Mouse (Mus musculus): Measurements from ENCODE around the gene Whrn. TPM values are rescaled to one million over a fixed set of nuclear protein-coding genes. Genes with fewer than 3 reads are reported as not detected.

The Whrn gene
- polyA plus RNA-seq, 2 experiments, result 6.6 to 34.3 TPM

DNA sequence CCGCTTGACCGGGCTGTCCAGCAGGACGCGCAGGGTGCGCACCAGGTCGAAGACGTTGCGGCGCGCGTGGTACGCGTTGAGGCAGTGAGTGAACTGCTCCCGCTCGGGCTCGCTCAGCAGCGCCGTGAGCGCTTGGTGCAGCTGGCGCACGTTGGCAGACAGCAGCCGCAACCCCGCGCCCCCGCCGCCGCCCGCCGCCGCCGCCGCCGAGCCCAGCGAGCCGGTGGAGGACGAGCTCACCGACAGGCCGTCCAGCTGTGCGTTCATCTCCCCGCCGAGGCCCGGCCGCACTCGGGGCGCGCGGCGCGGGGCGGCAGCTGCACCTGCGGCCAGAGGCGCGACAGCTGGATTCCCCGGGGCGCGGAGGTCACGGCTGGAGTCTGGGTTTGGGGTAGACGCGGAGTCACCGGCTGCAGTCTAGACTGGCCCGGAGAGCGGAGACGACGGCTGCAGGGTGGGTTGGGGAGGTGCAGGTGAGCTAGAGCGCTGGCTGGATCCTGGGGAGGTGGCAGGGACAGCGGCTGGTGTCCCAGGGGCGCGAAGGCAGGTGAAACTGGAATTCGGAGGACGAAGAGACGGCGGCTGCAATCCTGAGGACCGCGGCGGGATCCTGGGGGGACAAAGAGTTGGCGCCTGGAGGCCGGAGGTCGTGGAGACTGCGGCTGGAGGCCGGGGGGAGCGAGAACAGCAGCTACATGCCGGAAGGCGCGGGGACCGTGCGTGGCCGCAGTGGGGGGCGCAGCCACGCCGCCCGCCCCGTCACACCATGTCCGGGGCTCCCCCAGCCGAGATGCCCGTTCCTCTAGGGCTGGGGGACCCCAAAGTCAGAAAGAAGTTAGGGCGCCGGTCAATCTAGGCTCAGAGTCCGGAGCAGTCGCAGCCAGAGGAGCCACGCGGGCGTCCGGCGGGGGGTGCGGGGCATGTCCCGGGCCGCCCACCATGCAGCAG, 550 bp downstream of the Whrn start:
- peak overlapping the region; percentile 93 for H3K4me2 ChIP-seq (replicated peaks; ENCODE audit: low read depth, low read length, severe bottlenecking)
- peak; percentile 45 for ATAC-seq (ENCODE audit: low FRiP score, low read depth)
- H3K36me3 ChIP-seq (ENCODE audit: control insufficient read depth, insufficient read depth, low read length), result no peaks in the 10 kb centered on the region
- H3K27ac ChIP-seq (replicated peaks; ENCODE audit: low read depth, low read length), result peak overlapping the region; percentile 68; the same call in 1 of the 2 replicates
- under 1% methylated on average over 75 of the region's 107 CpGs for WGBS
- H3K9me3 ChIP-seq (ENCODE audit: control insufficient read depth, low read length), result no peaks in the 10 kb centered on the region
- H3K4me1 ChIP-seq (ENCODE audit: control insufficient read depth, insufficient read depth, low read length), result peaks cover 24% of the 10 kb centered on the region
- peak overlapping the region; percentile 80 for H3K4me3 ChIP-seq (replicated peaks; ENCODE audit: low read length)
- H3K27me3 ChIP-seq (ENCODE audit: control insufficient read depth, insufficient read depth, low read length), result 0 out of 2 replicates have a peak, but pooled peaks cover 4% of the 10 kb centered on the region
- H3K9ac ChIP-seq (ENCODE audit: low read depth, low read length, severe bottlenecking), result peak overlapping the region; percentile 78
- no peak for TF ChIP-seq POLR2A (IDR thresholded peaks at IDR 0.05; ENCODE audit: borderline replicate concordance, extremely low read depth, insufficient read depth, insufficient read length)
- DNase-seq (ENCODE audit: low spot score), result peak; percentile 68

DNA sequence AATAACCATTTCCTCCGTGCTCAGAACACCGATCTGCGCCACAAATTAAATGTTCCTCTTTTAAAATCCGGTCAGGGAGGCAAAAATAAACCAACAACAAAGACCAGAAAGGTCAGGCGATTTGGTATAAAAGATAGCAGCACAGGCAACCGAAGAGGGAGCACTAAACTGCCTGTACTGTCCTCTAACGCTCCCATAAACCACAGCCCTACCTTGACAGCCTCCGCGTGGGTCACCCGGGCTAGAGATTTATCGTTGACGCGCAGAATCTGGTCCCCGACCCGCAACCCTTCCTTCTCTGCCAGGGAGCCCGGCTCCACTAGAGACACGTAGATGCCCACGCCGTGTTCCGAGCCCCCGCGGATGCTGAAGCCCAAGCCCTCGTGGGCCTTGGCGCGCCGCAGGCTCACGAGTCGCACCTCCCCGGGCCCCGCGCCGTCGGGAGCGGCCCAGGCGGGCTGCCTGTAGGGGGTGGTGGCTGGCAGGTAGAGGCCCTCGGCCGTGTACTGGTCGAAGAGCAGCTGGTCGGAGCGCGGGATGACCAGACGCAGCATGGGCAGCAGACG, 1.3 kb downstream of the Whrn start:
- Histone ChIP-seq H3K27ac (replicated peaks; ENCODE audit: low read depth, low read length) (no peak overlapping the region), H3K36me3 (ENCODE audit: control insufficient read depth, insufficient read depth, low read length) (no peaks in the 10 kb centered on the region), H3K9ac (ENCODE audit: low read depth, low read length, severe bottlenecking) (peak overlapping the region; percentile 78), H3K9me3 (ENCODE audit: control insufficient read depth, low read length) (no peaks in the 10 kb centered on the region), H3K4me2 (replicated peaks; ENCODE audit: low read depth, low read length, severe bottlenecking) (peak overlapping the region; percentile 93), H3K27me3 (ENCODE audit: control insufficient read depth, insufficient read depth, low read length) (0 out of 2 replicates have a peak, but pooled peaks cover 4% of the 10 kb centered on the region), H3K4me3 (replicated peaks; ENCODE audit: low read length) (peak overlapping the region; percentile 80), H3K4me1 (ENCODE audit: control insufficient read depth, insufficient read depth, low read length) (peaks cover 24% of the 10 kb centered on the region)
- WGBS, result 2% methylated on average over 42 of the region's 43 CpGs
- ATAC-seq (ENCODE audit: low FRiP score, low read depth) (0 out of 2 replicates have a peak, but pooled peaks have one; percentile 2), DNase-seq (ENCODE audit: low spot score) (no peak)
- no peak for TF ChIP-seq POLR2A (IDR thresholded peaks at IDR 0.05; ENCODE audit: borderline replicate concordance, extremely low read depth, insufficient read depth, insufficient read length)

DNA sequence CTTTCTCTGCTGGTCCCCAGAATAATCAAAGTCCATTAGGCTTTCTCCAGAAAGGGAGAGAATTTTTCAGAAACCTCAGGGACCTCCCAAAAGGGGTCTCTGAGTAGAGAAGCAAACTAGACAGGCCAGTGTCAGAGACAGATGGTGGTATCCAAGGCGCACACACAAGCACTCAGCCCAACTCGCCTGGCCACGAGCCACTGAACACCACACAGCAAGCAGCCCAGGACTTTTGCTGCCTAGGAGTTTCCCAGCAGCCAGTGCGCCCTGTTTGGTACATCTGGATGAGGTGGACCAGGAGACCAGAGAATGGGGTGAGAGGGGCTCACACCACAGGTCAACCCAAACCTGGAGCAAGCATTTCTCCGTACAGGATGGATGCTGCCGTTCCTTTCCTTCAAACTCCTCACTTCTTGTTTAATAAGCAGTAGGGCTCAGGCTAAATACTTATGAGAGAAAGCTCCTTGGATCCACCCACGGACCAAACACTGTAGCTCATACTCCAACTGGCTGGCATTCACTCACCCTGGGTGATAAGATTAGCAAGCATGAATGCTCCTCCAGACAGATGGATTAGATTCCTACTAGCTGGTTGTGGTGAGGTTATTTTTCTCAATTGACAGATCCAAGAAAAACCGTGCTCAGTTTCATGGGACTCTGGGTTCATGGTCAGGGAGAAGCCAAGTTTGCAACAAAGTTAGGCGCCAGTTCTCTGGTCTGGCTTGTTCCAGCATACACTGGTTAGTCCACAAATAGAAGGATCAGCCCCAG, 2.3 kb downstream of the Whrn start:
- H3K9ac ChIP-seq (ENCODE audit: low read depth, low read length, severe bottlenecking), result peak overlapping the region; percentile 16; the same call in 1 of the 2 replicates
- no peak for TF ChIP-seq POLR2A (IDR thresholded peaks at IDR 0.05; ENCODE audit: borderline replicate concordance, extremely low read depth, insufficient read depth, insufficient read length)
- 47% methylated on average over 9 of the region's 9 CpGs for WGBS
- 0 out of 2 replicates have a peak, but pooled peaks cover 4% of the 10 kb centered on the region for H3K27me3 ChIP-seq (ENCODE audit: control insufficient read depth, insufficient read depth, low read length)
- DNase-seq (ENCODE audit: low spot score) (no peak), ATAC-seq (ENCODE audit: low FRiP score, low read depth) (no peak)
- no peaks in the 10 kb centered on the region for H3K9me3 ChIP-seq (ENCODE audit: control insufficient read depth, low read length)
- H3K36me3 ChIP-seq (ENCODE audit: control insufficient read depth, insufficient read depth, low read length), result no peaks in the 10 kb centered on the region
- H3K27ac ChIP-seq (replicated peaks; ENCODE audit: low read depth, low read length), result no peak overlapping the region
- peaks cover 24% of the 10 kb centered on the region for H3K4me1 ChIP-seq (ENCODE audit: control insufficient read depth, insufficient read depth, low read length)
- peak overlapping the region; percentile 93 for H3K4me2 ChIP-seq (replicated peaks; ENCODE audit: low read depth, low read length, severe bottlenecking)
- peak overlapping the region; percentile 80 for H3K4me3 ChIP-seq (replicated peaks; ENCODE audit: low read length)

DNA sequence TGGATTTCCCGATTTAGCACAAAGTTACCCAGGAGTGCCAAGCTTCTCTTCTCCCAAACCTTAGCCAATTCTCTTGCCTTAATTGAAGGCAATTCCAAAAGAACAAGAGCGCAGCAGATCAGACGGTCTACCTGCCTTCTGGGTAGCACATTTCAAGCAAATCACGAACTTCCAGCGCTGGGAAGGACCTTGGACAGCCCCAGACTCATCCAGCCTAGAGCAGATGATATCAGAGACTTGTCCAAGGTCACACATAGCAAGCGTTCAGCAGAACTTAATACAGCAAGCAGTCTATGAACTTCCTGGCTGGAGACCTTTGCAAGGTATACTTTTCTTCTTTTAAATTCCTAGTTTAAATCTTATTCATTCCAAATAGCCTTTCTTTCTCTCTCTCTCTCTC, 4.3 kb downstream of the Whrn start:
- no peak overlapping the region for H3K27ac ChIP-seq (replicated peaks; ENCODE audit: low read depth, low read length)
- 75% methylated on average over 6 of the region's 6 CpGs for WGBS
- DNase-seq (ENCODE audit: low spot score), result no peak

DNA sequence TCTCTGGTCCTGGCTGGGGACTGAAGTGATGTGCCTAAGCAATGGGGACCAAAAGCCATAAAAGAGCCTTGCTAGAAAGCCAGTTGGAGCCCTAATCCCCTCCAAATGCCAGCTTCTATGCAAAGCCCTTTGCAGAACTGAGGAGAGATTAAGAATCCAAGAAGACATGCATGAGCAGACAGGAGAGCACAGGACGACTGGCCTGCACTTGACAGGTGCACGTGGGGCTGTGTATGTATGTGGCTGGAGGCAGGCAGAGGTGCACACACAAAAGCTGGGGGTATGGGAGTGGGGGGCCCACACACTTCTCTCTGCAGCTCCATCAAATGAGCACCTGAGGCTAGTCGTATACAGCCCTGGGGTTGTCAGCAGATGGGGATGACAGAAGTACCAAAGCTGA, 5.6 kb downstream of the Whrn start:
- 64% methylated on average over 3 of the region's 3 CpGs for WGBS
- TF ChIP-seq POLR2A (IDR thresholded peaks at IDR 0.05; ENCODE audit: borderline replicate concordance, extremely low read depth, insufficient read depth, insufficient read length), result no peak
- H3K27ac ChIP-seq (replicated peaks; ENCODE audit: low read depth, low read length), result no peak overlapping the region

More for the DNA sequence above, 4.3 kb downstream of the Whrn start:
- no peak overlapping the region for H3K4me3 ChIP-seq (replicated peaks; ENCODE audit: low read length)
- no peak overlapping the region for H3K4me2 ChIP-seq (replicated peaks; ENCODE audit: low read depth, low read length, severe bottlenecking)
- H3K27me3 ChIP-seq (ENCODE audit: control insufficient read depth, insufficient read depth, low read length), result 0 out of 2 replicates have a peak, but pooled peaks cover 4% of the 10 kb centered on the region
- no peak for ATAC-seq (ENCODE audit: low FRiP score, low read depth)
- H3K9ac ChIP-seq (ENCODE audit: low read depth, low read length, severe bottlenecking), result no peak overlapping the region
- no peak for TF ChIP-seq POLR2A (IDR thresholded peaks at IDR 0.05; ENCODE audit: borderline replicate concordance, extremely low read depth, insufficient read depth, insufficient read length)
- H3K9me3 ChIP-seq (ENCODE audit: control insufficient read depth, low read length), result no peaks in the 10 kb centered on the region
- peaks cover 27% of the 10 kb centered on the region for H3K4me1 ChIP-seq (ENCODE audit: control insufficient read depth, insufficient read depth, low read length)
- H3K36me3 ChIP-seq (ENCODE audit: control insufficient read depth, insufficient read depth, low read length), result no peaks in the 10 kb centered on the region

More for the DNA sequence above, 5.6 kb downstream of the Whrn start:
- 0 out of 2 replicates have a peak, but pooled peaks cover 4% of the 10 kb centered on the region for H3K27me3 ChIP-seq (ENCODE audit: control insufficient read depth, insufficient read depth, low read length)
- no peaks in the 10 kb centered on the region for H3K9me3 ChIP-seq (ENCODE audit: control insufficient read depth, low read length)
- no peaks in the 10 kb centered on the region for H3K36me3 ChIP-seq (ENCODE audit: control insufficient read depth, insufficient read depth, low read length)
- H3K4me3 ChIP-seq (replicated peaks; ENCODE audit: low read length), result no peak overlapping the region
- ATAC-seq (ENCODE audit: low FRiP score, low read depth) (no peak), DNase-seq (ENCODE audit: low spot score) (no peak)
- peaks cover 23% of the 10 kb centered on the region for H3K4me1 ChIP-seq (ENCODE audit: control insufficient read depth, insufficient read depth, low read length)
- no peak overlapping the region for H3K4me2 ChIP-seq (replicated peaks; ENCODE audit: low read depth, low read length, severe bottlenecking)
- H3K9ac ChIP-seq (ENCODE audit: low read depth, low read length, severe bottlenecking), result no peak overlapping the region
